Mouse (Mus musculus) ES-E14 (cell line): ENCODE data around the gene A230050P20Rik. TPM values are rescaled to one million over a fixed set of nuclear protein-coding genes. Genes with fewer than 3 reads are reported as not detected.

ENCODE experiments used
- DNase-seq: peaks from one replicate; pipeline ENCODE4 v3.0.0-alpha.2; 2013; ENCODE audit warnings: low read depth, low spot score
- H3K27ac ChIP-seq: 2 replicates; pipeline ENCODE4 v1.5.1; 2012; ENCODE audit warnings: low read depth, mild to moderate bottlenecking, low read length, moderate library complexity, mixed read lengths; ENCODE audit not compliant: poor library complexity, insufficient read depth, severe bottlenecking
- H3K36me3 ChIP-seq: 2 replicates; pipeline ENCODE4 v1.6.1; 2012; ENCODE audit warnings: mild to moderate bottlenecking, low read length, moderate library complexity, mixed read lengths; ENCODE audit not compliant: control insufficient read depth, poor library complexity, insufficient read depth, severe bottlenecking
- H3K4me1 ChIP-seq, 2 experiments: fragments of 150-350 bp in 1 of 2; sonication (generic) in 1 of 2; 2 replicates each; pipeline ENCODE4 v1.6.1; 2012; ENCODE audit warnings: low read length in 2 of 2, mild to moderate bottlenecking in 1 of 2, mixed read lengths in 1 of 2; ENCODE audit not compliant: control insufficient read depth in 2 of 2, insufficient read depth in 2 of 2, poor library complexity in 1 of 2
- H3K4me3 ChIP-seq, 2 experiments: fragments of 150-350 bp in 1 of 2; sonication (generic) in 1 of 2; 2 replicates each; pipeline ENCODE4 v1.5.1; 2012; ENCODE audit warnings: low read length in 2 of 2, low read depth in 1 of 2, mild to moderate bottlenecking in 1 of 2, mixed read lengths in 1 of 2; ENCODE audit not compliant: insufficient read depth in 1 of 2, poor library complexity in 1 of 2, severe bottlenecking in 1 of 2
- H3K9ac ChIP-seq: 2 replicates; pipeline ENCODE4 v1.6.1; 2012; ENCODE audit warnings: low read depth, mild to moderate bottlenecking, low read length, mixed read lengths; ENCODE audit not compliant: poor library complexity, insufficient read depth, severe bottlenecking
- H3K9me3 ChIP-seq: fragments of 150-350 bp; sonication (generic); 2 replicates; pipeline ENCODE4 v1.6.1; 2012; ENCODE audit warnings: low read depth, mild to moderate bottlenecking, low read length; ENCODE audit not compliant: control insufficient read depth, insufficient read depth
- CHD2 ChIP-seq: IDR thresholded peaks from 2 replicates; pipeline ENCODE4 v1.6.1; 2014; ENCODE audit warnings: mild to moderate bottlenecking, low read depth, low read length, inconsistent platforms
- HCFC1 ChIP-seq: IDR thresholded peaks from 2 replicates; pipeline ENCODE4 v1.6.1; 2012; ENCODE audit warnings: low read length, inconsistent platforms, borderline replicate concordance; ENCODE audit not compliant: insufficient read depth
- MAFK ChIP-seq: IDR thresholded peaks from 2 replicates; pipeline ENCODE4 v1.6.1; 2014; ENCODE audit warnings: mild to moderate bottlenecking, low read depth, low read length, inconsistent platforms; ENCODE audit not compliant: insufficient read depth
- ZC3H11A ChIP-seq: IDR thresholded peaks from 2 replicates; pipeline ENCODE4 v1.6.1; 2012; ENCODE audit warnings: low read depth, mild to moderate bottlenecking, inconsistent platforms, low read length, borderline replicate concordance
- ZNF384 ChIP-seq: IDR thresholded peaks from 2 replicates; pipeline ENCODE4 v1.6.1; 2012; ENCODE audit warnings: low read depth, low read length, inconsistent platforms
- in situ Hi-C, 2 experiments: fragments of 600-800 bp; cut with MboI; formaldehyde crosslinking; loops; one replicate each; pipeline ENCODE4 v1.15.1; 2025; ENCODE audit warnings: low sequenced_read_pairs in 2 of 2, inconsistent platforms in 1 of 2; ENCODE audit not compliant: unreplicated experiment in 2 of 2
- total RNA-seq: library from RNA; depleted of rRNA; stranded (reverse); fragments of 300-350 nt; gene quantifications from 2 replicates; pipeline ENCODE4 v1.2.3, GENCODE M21; 2012; rRNA removed

The A230050P20Rik gene
- 8.3 and 16.5 TPM in 2 replicates for total RNA-seq

DNA sequence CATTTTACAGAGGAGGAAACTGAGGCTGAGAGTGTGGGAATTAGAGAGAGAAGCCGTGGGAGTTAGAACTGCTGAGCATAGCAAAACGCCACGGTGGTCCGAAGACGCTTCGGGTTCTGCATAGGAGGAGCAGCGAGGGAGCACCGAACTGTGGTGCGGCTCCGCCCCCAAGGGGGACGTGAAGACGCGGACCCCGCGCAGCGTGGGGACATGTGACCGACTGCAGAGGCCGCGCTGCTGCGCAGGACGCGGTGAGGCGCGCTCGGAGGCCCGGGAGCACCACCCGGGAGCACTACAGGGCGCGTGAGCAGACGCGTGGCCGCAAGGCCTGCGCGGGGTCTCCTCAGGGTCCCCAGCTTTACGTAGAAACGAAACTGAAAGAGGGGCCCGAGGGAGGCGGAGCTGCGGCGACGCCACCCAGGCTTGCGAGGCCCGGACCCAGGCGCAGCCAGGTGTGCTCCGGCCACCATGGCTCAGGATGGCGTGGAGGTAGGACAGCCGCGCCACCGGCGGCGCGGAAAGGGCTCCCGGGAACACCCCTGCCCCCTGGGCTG, at the start of gene A230050P20Rik:
Gene A230050P20Rik (plus strand): TSS at position 195 of the 554 bp plus-strand sequence.
- Histone ChIP-seq H3K9me3 (no peaks in the 10 kb centered on the region), H3K4me1 (peaks cover 0 to 2% of the 10 kb centered on the region in 2 experiments; a peak in 2 of 4 replicates), H3K9ac (peak within 1 kb of the TSS; percentile 83), H3K4me3 (peak within 1 kb of the TSS; percentile 76 to 81), H3K36me3 (peaks cover 23% of the 10 kb centered on the region), H3K27ac (no peak within 1 kb of the TSS)
- in situ Hi-C loops, result no loop called here
- no peak for DNase-seq
- TF ChIP-seq ZC3H11A (no peak), MAFK (peak; percentile 84), CHD2 (no peak), ZNF384 (no peak), HCFC1 (no peak)

GRCm38 (mm10) chr9:20820001-20820400, 48.4 kb upstream of the A230050P20Rik start:
- no peak for DNase-seq
- no peaks in the 10 kb centered on the region for H3K36me3 ChIP-seq
- no peaks in the 10 kb centered on the region for H3K9me3 ChIP-seq
- peaks cover 0 to 5% of the 10 kb centered on the region in 2 experiments; a peak in 1 of 4 replicates for H3K4me1 ChIP-seq
- no peak overlapping the region for H3K4me3 ChIP-seq
- H3K27ac ChIP-seq, result no peak overlapping the region
- TF ChIP-seq CHD2, result no peak
- TF ChIP-seq ZNF384, result no peak
- no peak for TF ChIP-seq ZC3H11A
- TF ChIP-seq MAFK, result no peak
- TF ChIP-seq HCFC1, result no peak
- H3K9ac ChIP-seq, result no peak overlapping the region
- in situ Hi-C loops, result no loop called here

- Histone ChIP-seq H3K4me1 (0 out of 4 replicates have a peak, but pooled peaks cover 0 to 3% of the 10 kb centered on the region in 2 experiments), H3K4me3 (no peak overlapping the region), H3K36me3 (no peaks in the 10 kb centered on the region), H3K9ac (no peak overlapping the region), H3K27ac (no peak overlapping the region), H3K9me3 (no peaks in the 10 kb centered on the region)
- in situ Hi-C loops, result no loop called here
- TF ChIP-seq ZC3H11A, result no peak
- TF ChIP-seq CHD2, result no peak
- TF ChIP-seq ZNF384, result no peak
- no peak for TF ChIP-seq MAFK
- no peak for TF ChIP-seq HCFC1
- no peak for DNase-seq
These were observed 45.6 kb upstream of the A230050P20Rik start for GRCm38 (mm10) chr9:20822821-20823220.

DNA sequence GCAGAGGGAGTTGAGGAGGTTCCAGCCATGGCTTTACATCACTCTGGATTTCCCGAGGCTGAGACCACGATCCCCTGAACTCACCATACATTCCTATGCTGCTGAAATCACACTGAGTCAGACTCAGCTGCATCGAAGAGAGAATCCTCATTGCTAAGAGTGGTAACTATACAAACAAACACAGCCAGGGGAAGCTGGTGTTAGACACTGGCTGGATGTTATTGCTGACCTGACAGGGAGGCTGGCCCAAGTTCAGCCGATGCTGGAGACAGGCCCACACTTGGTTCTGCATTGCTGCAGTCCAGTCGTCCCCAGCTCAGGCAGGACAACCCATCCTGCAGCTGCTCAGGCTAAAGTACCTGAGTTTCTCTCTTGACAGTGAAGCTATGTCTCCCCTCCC, 42.7 kb upstream of the A230050P20Rik start:
- Histone ChIP-seq H3K36me3 (no peaks in the 10 kb centered on the region), H3K4me3 (no peak overlapping the region), H3K9me3 (no peaks in the 10 kb centered on the region), H3K9ac (no peak overlapping the region), H3K27ac (no peak overlapping the region), H3K4me1 (peaks cover 0 to 9% of the 10 kb centered on the region in 2 experiments; a peak in 1 of 4 replicates)
- no peak for DNase-seq
- in situ Hi-C loops, result no loop called here
- TF ChIP-seq CHD2 (no peak), ZC3H11A (no peak), HCFC1 (no peak), ZNF384 (no peak), MAFK (no peak)
